Mouse (Mus musculus): Measurements from ENCODE around the gene Gm20388. TPM values are rescaled to one million over a fixed set of nuclear protein-coding genes. Genes with fewer than 3 reads are reported as not detected.

The Gm20388 gene
- polyA plus RNA-seq, 1 experiment from 2014 or later = 8.3 TPM

GRCm38 (mm10) chr8:121938732-121939131 is 2028.1 kb downstream of the Gm20388 start:
- Histone ChIP-seq H3K4me3 (ENCODE audit: low read depth, low read length) (no peak overlapping the region), H3K9ac (ENCODE audit: low read length) (no peak overlapping the region), H3K4me2 (ENCODE audit: low read length) (no peak overlapping the region), H3K36me3 (ENCODE audit: control insufficient read depth, insufficient read depth, low read length) (no peaks in the 10 kb centered on the region), H3K27ac (ENCODE audit: low read depth) (no peak overlapping the region), H3K4me1 (replicated peaks; ENCODE audit: control insufficient read depth, insufficient read depth, low read length) (0 out of 2 replicates have a peak, but pooled peaks cover 6% of the 10 kb centered on the region), H3K9me3 (ENCODE audit: control insufficient read depth, low read length) (no peaks in the 10 kb centered on the region), H3K27me3 (replicated peaks; ENCODE audit: control insufficient read depth, insufficient read depth, low read length) (no peaks in the 10 kb centered on the region)
- 84% methylated on average over 7 of the region's 7 CpGs for WGBS
- DNase-seq (ENCODE audit: low spot score) = no peak
- no peak for ATAC-seq (replicated peaks; ENCODE audit: low FRiP score, low TSS enrichment, low read depth)

GRCm38 (mm10) chr8:121943057-121943540 is 2032.5 kb downstream of the Gm20388 start:
- 24% methylated on average over 2 of the region's 2 CpGs for WGBS
- no peak for DNase-seq (ENCODE audit: low spot score)
- no peak overlapping the region for H3K4me2 ChIP-seq (ENCODE audit: low read length)
- ATAC-seq (replicated peaks; ENCODE audit: low FRiP score, low TSS enrichment, low read depth) = no peak
- H3K27ac ChIP-seq (ENCODE audit: low read depth) = no peak overlapping the region
- H3K27me3 ChIP-seq (replicated peaks; ENCODE audit: control insufficient read depth, insufficient read depth, low read length) = no peaks in the 10 kb centered on the region
- no peaks in the 10 kb centered on the region for H3K9me3 ChIP-seq (ENCODE audit: control insufficient read depth, low read length)
- H3K36me3 ChIP-seq (ENCODE audit: control insufficient read depth, insufficient read depth, low read length) = no peaks in the 10 kb centered on the region
- H3K4me3 ChIP-seq (ENCODE audit: low read depth, low read length) = no peak overlapping the region
- H3K4me1 ChIP-seq (replicated peaks; ENCODE audit: control insufficient read depth, insufficient read depth, low read length) = peaks cover 11% of the 10 kb centered on the region
- no peak overlapping the region for H3K9ac ChIP-seq (ENCODE audit: low read length)

GRCm38 (mm10) chr8:121943716-121944115 is 2033.1 kb downstream of the Gm20388 start:
- no peak overlapping the region for H3K4me3 ChIP-seq (ENCODE audit: low read depth, low read length)
- H3K36me3 ChIP-seq (ENCODE audit: control insufficient read depth, insufficient read depth, low read length) = no peaks in the 10 kb centered on the region
- no peak overlapping the region for H3K9ac ChIP-seq (ENCODE audit: low read length)
- no peaks in the 10 kb centered on the region for H3K27me3 ChIP-seq (replicated peaks; ENCODE audit: control insufficient read depth, insufficient read depth, low read length)
- 72% methylated on average over 8 of the region's 8 CpGs for WGBS
- no peaks in the 10 kb centered on the region for H3K9me3 ChIP-seq (ENCODE audit: control insufficient read depth, low read length)
- H3K27ac ChIP-seq (ENCODE audit: low read depth) = no peak overlapping the region
- ATAC-seq (replicated peaks; ENCODE audit: low FRiP score, low TSS enrichment, low read depth) = no peak
- no peak overlapping the region for H3K4me2 ChIP-seq (ENCODE audit: low read length)
- DNase-seq (ENCODE audit: low spot score) = no peak
- peaks cover 17% of the 10 kb centered on the region for H3K4me1 ChIP-seq (replicated peaks; ENCODE audit: control insufficient read depth, insufficient read depth, low read length)

- H3K27ac ChIP-seq (ENCODE audit: low read depth) = no peak within 1 kb of the TSS
- H3K9ac ChIP-seq (ENCODE audit: low read length) = no peak within 1 kb of the TSS
- no peak for ATAC-seq (replicated peaks; ENCODE audit: low FRiP score, low TSS enrichment, low read depth)
- no peaks in the 10 kb centered on the region for H3K36me3 ChIP-seq (ENCODE audit: control insufficient read depth, insufficient read depth, low read length)
- no peak within 1 kb of the TSS for H3K4me3 ChIP-seq (ENCODE audit: low read depth, low read length)
- no peak within 1 kb of the TSS for H3K4me2 ChIP-seq (ENCODE audit: low read length)
- no peak for DNase-seq (ENCODE audit: low spot score)
- H3K9me3 ChIP-seq (ENCODE audit: control insufficient read depth, low read length) = no peaks in the 10 kb centered on the region
- peaks cover 18% of the 10 kb centered on the region for H3K4me1 ChIP-seq (replicated peaks; ENCODE audit: control insufficient read depth, insufficient read depth, low read length)
- H3K27me3 ChIP-seq (replicated peaks; ENCODE audit: control insufficient read depth, insufficient read depth, low read length) = no peaks in the 10 kb centered on the region
Observed at GRCm38 (mm10) chr8:121944831-121945230, 2034.2 kb downstream of the Gm20388 start, which contains the start of gene Car5a. Gene Car5a (minus strand): TSS chr8:121944904.

GRCm38 (mm10) chr8:121946351-121946750 is 2035.7 kb downstream of the Gm20388 start:
- WGBS = 89% methylated on average over 7 of the region's 7 CpGs

GRCm38 (mm10) chr8:121947047-121947752 is 2036.6 kb downstream of the Gm20388 start:
- peaks cover 27% of the 10 kb centered on the region for H3K4me1 ChIP-seq (replicated peaks; ENCODE audit: control insufficient read depth, insufficient read depth, low read length)
- no peaks in the 10 kb centered on the region for H3K27me3 ChIP-seq (replicated peaks; ENCODE audit: control insufficient read depth, insufficient read depth, low read length)
- ATAC-seq (replicated peaks; ENCODE audit: low FRiP score, low TSS enrichment, low read depth) (no peak), DNase-seq (ENCODE audit: low spot score) (no peak)
- 0 out of 2 replicates have a peak, but pooled peaks cover under 1% of the 10 kb centered on the region for H3K36me3 ChIP-seq (ENCODE audit: control insufficient read depth, insufficient read depth, low read length)
- WGBS = 31% methylated on average over 19 of the region's 19 CpGs
- peak overlapping the region; percentile 34 for H3K4me3 ChIP-seq (ENCODE audit: low read depth, low read length)
- H3K27ac ChIP-seq (ENCODE audit: low read depth) = peak overlapping the region; percentile 81
- peak overlapping the region; percentile 65 for H3K4me2 ChIP-seq (ENCODE audit: low read length)
- H3K9ac ChIP-seq (ENCODE audit: low read length) = peak overlapping the region; percentile 41
- H3K9me3 ChIP-seq (ENCODE audit: control insufficient read depth, low read length) = no peaks in the 10 kb centered on the region

More at GRCm38 (mm10) chr8:121946351-121946750, 2035.7 kb downstream of the Gm20388 start:
- no peak overlapping the region for H3K4me3 ChIP-seq (ENCODE audit: low read depth, low read length)
- H3K4me2 ChIP-seq (ENCODE audit: low read length) = no peak overlapping the region
- H3K36me3 ChIP-seq (ENCODE audit: control insufficient read depth, insufficient read depth, low read length) = no peaks in the 10 kb centered on the region
- no peak for DNase-seq (ENCODE audit: low spot score)
- ATAC-seq (replicated peaks; ENCODE audit: low FRiP score, low TSS enrichment, low read depth) = no peak
- H3K27me3 ChIP-seq (replicated peaks; ENCODE audit: control insufficient read depth, insufficient read depth, low read length) = no peaks in the 10 kb centered on the region
- H3K4me1 ChIP-seq (replicated peaks; ENCODE audit: control insufficient read depth, insufficient read depth, low read length) = peaks cover 18% of the 10 kb centered on the region
- H3K27ac ChIP-seq (ENCODE audit: low read depth) = no peak overlapping the region
- no peak overlapping the region for H3K9ac ChIP-seq (ENCODE audit: low read length)
- H3K9me3 ChIP-seq (ENCODE audit: control insufficient read depth, low read length) = no peaks in the 10 kb centered on the region

- ATAC-seq (replicated peaks; ENCODE audit: low FRiP score, low TSS enrichment, low read depth) = peak; percentile 42
Observed at GRCm38 (mm10) chr8:121947753-121948141, 2037.1 kb downstream of the Gm20388 start.

GRCm38 (mm10) chr8:121948321-121949145 is 2037.9 kb downstream of the Gm20388 start:
- H3K4me2 ChIP-seq (ENCODE audit: low read length) = peak overlapping the region; percentile 65
- no peaks in the 10 kb centered on the region for H3K9me3 ChIP-seq (ENCODE audit: control insufficient read depth, low read length)
- H3K36me3 ChIP-seq (ENCODE audit: control insufficient read depth, insufficient read depth, low read length) = peaks cover 10% of the 10 kb centered on the region; the same call in 1 of the 2 replicates
- WGBS = 59% methylated on average over 19 of the region's 19 CpGs
- peak overlapping the region; percentile 41; the same call in 1 of the 2 replicates for H3K9ac ChIP-seq (ENCODE audit: low read length)
- no peaks in the 10 kb centered on the region for H3K27me3 ChIP-seq (replicated peaks; ENCODE audit: control insufficient read depth, insufficient read depth, low read length)
- ATAC-seq (replicated peaks; ENCODE audit: low FRiP score, low TSS enrichment, low read depth) (no peak), DNase-seq (ENCODE audit: low spot score) (no peak)
- H3K27ac ChIP-seq (ENCODE audit: low read depth) = peak overlapping the region; percentile 81
- H3K4me3 ChIP-seq (ENCODE audit: low read depth, low read length) = peak overlapping the region; percentile 34
- H3K4me1 ChIP-seq (replicated peaks; ENCODE audit: control insufficient read depth, insufficient read depth, low read length) = peaks cover 29% of the 10 kb centered on the region

More at GRCm38 (mm10) chr8:121947753-121948141, 2037.1 kb downstream of the Gm20388 start:
- Histone ChIP-seq H3K36me3 (ENCODE audit: control insufficient read depth, insufficient read depth, low read length) (peaks cover 5% of the 10 kb centered on the region; the same call in 1 of the 2 replicates), H3K9me3 (ENCODE audit: control insufficient read depth, low read length) (no peaks in the 10 kb centered on the region), H3K4me1 (replicated peaks; ENCODE audit: control insufficient read depth, insufficient read depth, low read length) (peaks cover 29% of the 10 kb centered on the region), H3K4me2 (ENCODE audit: low read length) (peak overlapping the region; percentile 65), H3K4me3 (ENCODE audit: low read depth, low read length) (peak overlapping the region; percentile 34), H3K9ac (ENCODE audit: low read length) (peak overlapping the region; percentile 41), H3K27ac (ENCODE audit: low read depth) (peak overlapping the region; percentile 81), H3K27me3 (replicated peaks; ENCODE audit: control insufficient read depth, insufficient read depth, low read length) (no peaks in the 10 kb centered on the region)
- under 1% methylated on average over 18 of the region's 18 CpGs for WGBS
- DNase-seq (ENCODE audit: low spot score) = peak; percentile 97
